Mouse (Mus musculus) liver, embryonic 12.5 days (tissue): Measurements from ENCODE around the gene Ctrb1. TPM values are rescaled to one million over a fixed set of nuclear protein-coding genes. Genes with fewer than 3 reads are reported as not detected.
A peak's percentile ranks its signal among the peaks of the same experiment; 100 is the strongest.

Experiments
- ATAC-seq: fragments of 200-750 bp; cut with Nextera tagmentation; 2 replicates; pipeline ENCODE4 v1.8.0; 2017; ENCODE audit warnings: moderate number of reproducible peaks, mild to moderate bottlenecking, moderate library complexity
- H3K27ac ChIP-seq: fragments of 300-500 bp; sonication (generic); 2 replicates; pipeline ENCODE4 v1.5.1; 2016; ENCODE audit warnings: mild to moderate bottlenecking
- H3K27me3 ChIP-seq: fragments of 300-500 bp; sonication (generic); replicated peaks from 2 replicates; pipeline ENCODE4 v1.6.1; 2016; ENCODE audit warnings: mild to moderate bottlenecking, moderate library complexity
- H3K36me3 ChIP-seq: fragments of 300-500 bp; sonication (generic); 2 replicates; pipeline ENCODE4 v1.6.1; 2016; ENCODE audit warnings: mild to moderate bottlenecking, moderate library complexity
- H3K4me1 ChIP-seq: fragments of 300-500 bp; sonication (generic); 2 replicates; pipeline ENCODE4 v1.6.1; 2016
- H3K4me2 ChIP-seq: fragments of 300-500 bp; sonication (generic); 2 replicates; pipeline ENCODE4 v1.6.1; 2016; ENCODE audit warnings: mild to moderate bottlenecking, moderate library complexity
- H3K4me3 ChIP-seq: fragments of 300-500 bp; sonication (generic); 2 replicates; pipeline ENCODE4 v1.5.1; 2016; ENCODE audit warnings: mild to moderate bottlenecking, moderate library complexity
- H3K9ac ChIP-seq: fragments of 300-500 bp; sonication (generic); 2 replicates; pipeline ENCODE4 v1.6.1; 2016; ENCODE audit warnings: mild to moderate bottlenecking, moderate library complexity
- H3K9me3 ChIP-seq: fragments of 300-500 bp; sonication (generic); replicated peaks from 2 replicates; pipeline ENCODE4 v1.6.1; 2016; ENCODE audit warnings: mild to moderate bottlenecking, moderate library complexity
- WGBS: fragments of 180-500 bp; shearing (Covaris S2); methylation state at CpG from one replicate; pipeline ENCODE4 v1.1.7; 2016; ENCODE audit not compliant: insufficient replicate concordance; 5-methylcytosine and 5-hydroxymethylcytosine counted together
- polyA plus RNA-seq: library from polyadenylated mRNA; unstranded; fragments of >200 nt; fragmentation: Nextera tagmentation; extraction: Ambion mirVana; gene quantifications from 2 replicates; pipeline ENCODE4 v1.2.1, GENCODE M21; 2016

Ctrb1 gene
- polyA plus RNA-seq, 1 experiment from 2014 or later, result not detected

DNA sequence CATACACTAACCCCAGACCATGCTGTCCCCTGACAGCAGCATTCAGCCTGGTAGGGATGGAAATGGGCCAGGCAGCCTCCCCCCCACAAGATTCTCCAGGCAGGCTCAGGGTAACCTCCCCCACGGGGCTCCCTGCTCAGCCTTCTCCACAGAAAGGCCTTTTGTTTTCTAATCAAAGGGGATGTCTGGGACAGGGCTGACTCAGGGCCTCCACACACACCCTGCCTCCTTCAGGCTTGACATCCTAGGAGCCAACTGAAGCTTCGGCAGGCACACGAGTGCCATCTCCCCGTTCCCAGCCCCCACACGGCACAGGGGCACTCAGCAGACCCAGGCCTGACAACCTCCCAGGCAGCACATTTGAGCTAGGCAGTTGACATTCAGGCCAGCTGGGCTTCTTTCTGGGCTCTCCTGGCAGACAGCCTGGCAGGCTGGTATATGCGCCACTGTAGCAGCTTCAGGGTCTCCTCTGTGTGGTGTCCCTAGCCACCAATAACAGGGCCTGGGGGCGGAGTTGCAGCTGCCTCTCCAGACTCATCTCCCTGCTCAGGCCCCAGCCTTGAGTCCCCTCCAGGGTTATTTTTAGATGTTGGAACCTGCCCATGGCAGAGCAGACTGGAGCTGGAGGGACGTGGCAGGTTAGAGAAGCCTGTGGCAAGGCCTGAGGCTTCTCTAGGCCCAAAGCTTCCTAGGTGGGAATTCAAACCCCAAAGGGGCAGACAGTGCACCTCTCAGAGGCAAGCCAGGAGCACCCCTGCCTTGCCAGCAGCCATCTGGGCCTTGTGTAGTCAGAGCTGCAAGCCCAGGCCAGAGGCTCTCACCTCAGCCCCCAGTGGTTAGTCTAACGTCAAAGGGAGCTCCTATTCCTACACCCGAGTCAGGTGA, 26.0 kb upstream of the Ctrb1 start:
- no peaks in the 10 kb centered on the region for H3K9me3 ChIP-seq
- H3K9ac ChIP-seq, result 0 out of 2 replicates have a peak overlapping the region, but pooled peaks have one; percentile 8
- H3K27ac ChIP-seq, result peak overlapping the region; percentile 42
- peak overlapping the region; percentile 11; the same call in 1 of the 2 replicates for H3K4me2 ChIP-seq
- peaks cover 47% of the 10 kb centered on the region for H3K36me3 ChIP-seq
- ATAC-seq, result 0 out of 2 replicates have a peak, but pooled peaks have one; percentile 19
- peaks cover 3% of the 10 kb centered on the region; the same call in 1 of the 2 replicates for H3K27me3 ChIP-seq
- WGBS, result 65% methylated on average over 10 of the region's 10 CpGs
- H3K4me1 ChIP-seq, result peaks cover 34% of the 10 kb centered on the region
- H3K4me3 ChIP-seq, result no peak overlapping the region

DNA sequence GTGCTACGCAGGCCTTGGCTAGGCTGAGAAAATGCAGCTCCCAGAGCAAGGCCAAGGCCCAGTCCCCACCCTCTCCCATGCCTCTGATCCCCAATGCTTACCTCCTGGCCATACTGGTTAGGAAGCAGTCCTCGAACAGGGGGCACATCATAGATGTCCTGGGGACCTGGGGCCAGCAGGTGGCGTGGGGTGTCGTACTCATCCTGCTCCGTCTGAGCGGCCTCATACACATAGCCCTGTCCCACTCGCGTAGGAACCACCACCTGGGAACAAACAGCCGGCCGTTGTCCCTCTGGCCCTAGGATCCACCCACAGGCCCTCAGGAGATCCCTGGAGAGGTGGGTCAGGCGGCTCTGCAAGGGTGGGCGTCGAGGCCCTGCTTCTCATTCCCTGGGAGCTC, 24.7 kb upstream of the Ctrb1 start:
- WGBS, result 75% methylated on average over 13 of the region's 13 CpGs
- peaks cover 53% of the 10 kb centered on the region for H3K36me3 ChIP-seq
- H3K9ac ChIP-seq, result no peak overlapping the region
- H3K27me3 ChIP-seq, result peaks cover 3% of the 10 kb centered on the region; the same call in 1 of the 2 replicates
- peaks cover 29% of the 10 kb centered on the region for H3K4me1 ChIP-seq
- no peak overlapping the region for H3K27ac ChIP-seq
- no peak for ATAC-seq
- H3K4me2 ChIP-seq, result no peak overlapping the region
- no peak overlapping the region for H3K4me3 ChIP-seq
- H3K9me3 ChIP-seq, result no peaks in the 10 kb centered on the region

DNA sequence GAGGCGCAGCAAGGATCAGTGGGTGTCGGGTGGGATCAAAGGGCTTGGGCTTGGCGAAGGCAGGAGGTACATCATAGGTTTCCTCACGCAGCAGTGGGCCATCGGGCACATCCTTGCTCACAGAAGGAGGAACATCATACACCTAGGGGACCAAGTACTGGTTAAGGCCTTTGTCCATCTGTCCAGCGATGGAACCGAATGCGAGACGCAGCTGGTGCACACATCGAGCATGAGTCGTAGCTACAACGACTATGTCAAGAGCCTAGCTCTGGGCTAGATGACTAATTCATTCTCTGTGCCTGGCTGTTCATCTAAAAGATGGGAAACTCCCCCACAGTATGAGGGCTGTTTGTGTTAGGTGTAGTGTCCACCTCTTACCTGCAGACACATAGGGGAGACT, 23.5 kb upstream of the Ctrb1 start:
- whole genome bisulfite sequencing, result 87% methylated on average over 12 of the region's 12 CpGs
- H3K4me3 ChIP-seq, result no peak overlapping the region
- H3K9me3 ChIP-seq, result no peaks in the 10 kb centered on the region
- H3K27me3 ChIP-seq, result peaks cover 3% of the 10 kb centered on the region; the same call in 1 of the 2 replicates
- no peak overlapping the region for H3K9ac ChIP-seq
- ATAC-seq, result no peak
- no peak overlapping the region for H3K27ac ChIP-seq
- H3K4me1 ChIP-seq, result peaks cover 23% of the 10 kb centered on the region
- H3K36me3 ChIP-seq, result peaks cover 42% of the 10 kb centered on the region
- no peak overlapping the region for H3K4me2 ChIP-seq

DNA sequence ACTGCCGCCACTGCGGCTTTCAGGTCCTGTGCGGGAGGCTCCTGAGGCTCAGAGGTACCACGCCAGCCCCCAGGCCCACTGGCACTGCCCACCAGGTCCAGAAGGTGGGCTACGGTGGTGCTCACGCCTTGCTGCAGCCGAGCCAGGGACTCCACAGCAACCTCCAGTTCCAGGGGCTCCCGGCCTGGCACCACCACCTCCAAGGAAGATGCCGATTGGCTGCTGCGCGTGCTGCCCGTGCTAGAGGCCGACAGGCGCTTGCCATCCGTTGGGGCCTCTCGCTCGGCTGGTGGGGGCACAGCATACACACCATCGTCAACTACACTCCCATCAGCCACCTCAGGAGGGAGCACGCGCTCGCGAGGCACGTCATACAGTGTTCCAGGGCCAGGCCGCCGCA, 23.0 kb upstream of the Ctrb1 start:
- H3K4me1 ChIP-seq, result peaks cover 23% of the 10 kb centered on the region
- H3K27me3 ChIP-seq, result peaks cover 3% of the 10 kb centered on the region; the same call in 1 of the 2 replicates
- H3K9me3 ChIP-seq, result no peaks in the 10 kb centered on the region
- H3K9ac ChIP-seq, result no peak overlapping the region
- no peak overlapping the region for H3K4me3 ChIP-seq
- H3K27ac ChIP-seq, result no peak overlapping the region
- ATAC-seq, result no peak
- H3K4me2 ChIP-seq, result no peak overlapping the region
- 86% methylated on average over 25 of the region's 25 CpGs for WGBS
- peaks cover 39% of the 10 kb centered on the region for H3K36me3 ChIP-seq

DNA sequence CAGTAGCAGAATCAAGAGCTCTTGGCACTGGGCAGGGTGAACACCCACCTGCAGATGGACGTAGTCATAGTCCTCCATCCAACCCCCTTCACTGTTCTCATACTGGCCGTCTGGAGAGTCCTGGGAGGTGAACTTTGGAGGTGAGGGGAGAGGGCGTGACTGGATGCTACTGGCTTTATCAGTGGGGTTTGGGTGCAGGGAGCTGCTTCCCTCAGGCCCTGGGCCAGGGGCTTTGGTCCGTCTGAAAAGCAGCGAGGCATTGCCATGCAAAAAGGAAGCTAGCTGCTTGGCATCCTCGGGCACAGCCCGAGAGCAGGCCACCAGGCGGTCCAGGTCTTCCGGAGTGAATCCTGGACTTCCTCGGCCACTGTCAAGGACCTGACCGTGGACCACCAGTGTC, 22.5 kb upstream of the Ctrb1 start:
- no peak overlapping the region for H3K9ac ChIP-seq
- H3K4me2 ChIP-seq, result no peak overlapping the region
- no peak overlapping the region for H3K27ac ChIP-seq
- WGBS, result 78% methylated on average over 11 of the region's 11 CpGs
- H3K9me3 ChIP-seq, result no peaks in the 10 kb centered on the region
- H3K4me3 ChIP-seq, result no peak overlapping the region
- H3K27me3 ChIP-seq, result peaks cover 3% of the 10 kb centered on the region; the same call in 1 of the 2 replicates
- H3K4me1 ChIP-seq, result peaks cover 23% of the 10 kb centered on the region
- ATAC-seq, result no peak
- H3K36me3 ChIP-seq, result peaks cover 39% of the 10 kb centered on the region

DNA sequence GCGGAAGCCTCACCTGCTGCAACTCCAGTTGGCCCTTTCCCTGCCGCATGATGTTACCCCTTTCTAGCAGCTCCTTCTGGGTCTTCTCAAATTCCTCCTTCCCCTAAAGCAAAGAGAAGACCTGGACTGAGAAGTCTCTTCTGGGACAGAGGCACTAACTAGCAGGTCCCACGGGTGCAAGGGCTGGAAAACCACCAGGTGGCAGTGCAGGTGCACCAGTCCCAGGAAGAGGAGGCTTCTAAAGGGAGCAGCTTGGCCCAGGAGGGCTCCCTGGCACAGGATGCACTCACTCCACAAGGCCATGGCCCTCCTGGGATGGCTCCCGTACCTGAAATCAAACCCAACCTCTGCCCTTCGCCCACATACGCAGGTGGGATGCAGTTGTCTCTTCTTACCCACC, 21.8 kb upstream of the Ctrb1 start:
- H3K36me3 ChIP-seq, result peaks cover 39% of the 10 kb centered on the region

DNA sequence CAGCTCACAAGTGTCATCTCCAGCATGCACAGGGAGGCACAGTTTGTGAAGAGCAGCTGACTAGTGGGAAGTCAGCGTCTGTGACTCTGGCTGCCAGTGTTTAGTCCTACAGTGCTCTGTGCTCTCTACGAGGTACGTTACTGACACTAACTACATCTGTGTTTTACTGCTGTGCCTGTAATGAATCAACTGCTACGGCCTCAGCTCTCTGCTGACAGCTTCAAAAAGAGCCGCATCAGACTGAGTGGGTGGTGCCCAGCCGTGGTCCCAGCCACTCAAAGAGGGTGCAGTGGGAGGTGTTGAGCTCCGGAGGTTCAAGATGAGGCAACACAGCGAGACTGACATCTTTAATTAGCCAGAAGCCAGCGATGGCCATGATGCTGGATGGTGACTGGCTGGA, 21.3 kb upstream of the Ctrb1 start:
- peaks cover 3% of the 10 kb centered on the region; the same call in 1 of the 2 replicates for H3K27me3 ChIP-seq
- H3K4me2 ChIP-seq, result no peak overlapping the region
- ATAC-seq, result no peak
- H3K4me1 ChIP-seq, result peaks cover 12% of the 10 kb centered on the region
- H3K27ac ChIP-seq, result no peak overlapping the region
- no peak overlapping the region for H3K9ac ChIP-seq
- H3K9me3 ChIP-seq, result no peaks in the 10 kb centered on the region
- peaks cover 39% of the 10 kb centered on the region for H3K36me3 ChIP-seq
- H3K4me3 ChIP-seq, result no peak overlapping the region
- 71% methylated on average over 9 of the region's 9 CpGs for WGBS

More for the DNA sequence above, 21.8 kb upstream of the Ctrb1 start:
- no peak overlapping the region for H3K27ac ChIP-seq
- no peak overlapping the region for H3K9ac ChIP-seq
- ATAC-seq, result 0 out of 2 replicates have a peak, but pooled peaks have one; percentile 15
- no peak overlapping the region for H3K4me2 ChIP-seq
- no peaks in the 10 kb centered on the region for H3K9me3 ChIP-seq
- no peak overlapping the region for H3K4me3 ChIP-seq
- H3K4me1 ChIP-seq, result peaks cover 16% of the 10 kb centered on the region
- peaks cover 3% of the 10 kb centered on the region; the same call in 1 of the 2 replicates for H3K27me3 ChIP-seq
- WGBS, result 67% methylated on average over 6 of the region's 6 CpGs

DNA sequence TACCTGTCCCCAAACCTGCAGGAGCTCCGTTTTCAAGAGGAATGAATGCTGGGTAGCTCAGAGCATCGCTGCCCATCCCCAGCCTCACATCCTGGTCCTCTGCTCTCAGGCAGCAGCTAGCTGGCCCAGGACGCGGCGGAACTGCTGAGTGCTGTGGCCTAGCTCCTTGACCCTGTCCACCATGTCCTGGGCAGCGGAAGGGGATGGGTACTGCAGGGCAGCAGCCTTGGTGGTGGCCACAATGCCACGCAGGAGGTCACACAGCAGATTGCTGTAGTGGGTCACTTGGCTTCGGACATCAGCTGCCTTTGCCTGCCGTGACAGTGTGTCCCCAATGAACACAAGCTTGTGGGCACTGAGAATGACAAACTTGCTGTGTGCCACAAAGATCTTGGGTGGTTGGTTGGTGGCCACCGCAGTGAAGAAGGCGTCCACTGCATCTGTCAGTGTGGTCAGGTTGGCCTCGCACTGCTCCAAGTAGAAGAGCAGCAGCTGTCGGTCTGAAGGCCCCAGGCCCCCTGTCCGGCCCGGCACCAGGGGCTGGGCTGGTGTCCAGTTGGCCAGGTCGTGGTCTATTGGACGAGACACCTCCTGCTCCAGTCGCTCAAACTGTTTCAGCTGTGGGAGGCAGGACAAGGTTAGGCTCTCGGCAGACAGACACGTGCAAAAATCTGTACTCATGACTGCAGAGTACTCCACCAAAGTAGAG, 20.1 kb upstream of the Ctrb1 start:
- Histone ChIP-seq H3K4me2 (no peak overlapping the region), H3K9ac (no peak overlapping the region), H3K36me3 (peaks cover 39% of the 10 kb centered on the region), H3K4me3 (no peak overlapping the region), H3K4me1 (0 out of 2 replicates have a peak, but pooled peaks cover 10% of the 10 kb centered on the region), H3K9me3 (no peaks in the 10 kb centered on the region), H3K27me3 (peaks cover 11% of the 10 kb centered on the region; the same call in 1 of the 2 replicates), H3K27ac (no peak overlapping the region)
- WGBS, result 79% methylated on average over 20 of the region's 20 CpGs
- ATAC-seq, result no peak

DNA sequence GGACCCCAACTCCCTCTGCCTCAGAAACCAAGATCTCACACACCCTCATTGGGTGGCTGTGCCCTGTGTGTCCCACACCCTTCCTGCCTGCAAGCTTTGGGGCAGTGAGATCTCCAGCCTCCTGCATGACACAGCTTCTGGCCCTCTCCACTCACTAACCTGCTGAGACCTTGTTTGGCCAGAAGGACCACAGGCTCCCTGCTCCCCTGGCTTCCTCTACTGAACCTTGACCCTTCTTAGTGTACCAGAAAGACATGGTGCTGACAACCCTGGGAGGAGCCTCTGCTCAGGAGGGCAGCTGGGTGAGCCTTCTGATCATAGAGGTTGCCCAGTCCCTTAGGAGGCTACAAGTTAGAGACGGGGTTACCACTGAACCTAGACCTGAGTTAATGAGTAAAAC, 18.4 kb upstream of the Ctrb1 start:
- Histone ChIP-seq H3K27me3 (peaks cover 11% of the 10 kb centered on the region), H3K27ac (peak overlapping the region; percentile 57), H3K36me3 (peaks cover 32% of the 10 kb centered on the region), H3K4me2 (no peak overlapping the region), H3K4me3 (no peak overlapping the region), H3K9me3 (no peaks in the 10 kb centered on the region), H3K4me1 (peaks cover 23% of the 10 kb centered on the region), H3K9ac (no peak overlapping the region)
- WGBS, result 50% methylated on average over 1 of the region's 1 CpGs
- ATAC-seq, result no peak

DNA sequence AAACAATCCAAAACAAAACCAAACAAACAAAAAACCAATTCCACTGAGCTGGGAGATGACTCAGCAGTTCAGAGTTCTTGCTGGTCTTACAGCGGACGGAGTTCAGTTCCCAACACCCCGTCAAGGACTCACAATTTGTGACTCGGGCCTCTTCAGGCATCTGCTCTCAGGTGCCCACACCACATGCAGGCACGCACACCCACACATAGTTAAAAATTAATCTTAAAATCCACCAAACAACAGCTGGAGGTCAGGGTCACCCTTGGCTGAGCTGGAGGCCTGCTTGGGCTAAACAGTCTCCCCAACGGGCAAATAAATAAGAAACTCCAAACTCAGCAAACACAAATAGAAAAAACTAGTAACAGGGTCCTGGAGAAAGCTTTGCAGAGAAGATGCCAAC, 17.5 kb upstream of the Ctrb1 start:
- Histone ChIP-seq H3K4me1 (peaks cover 23% of the 10 kb centered on the region), H3K9me3 (no peaks in the 10 kb centered on the region), H3K27ac (peak overlapping the region; percentile 57), H3K4me3 (no peak overlapping the region), H3K27me3 (peaks cover 9% of the 10 kb centered on the region; the same call in 1 of the 2 replicates), H3K36me3 (peaks cover 22% of the 10 kb centered on the region), H3K9ac (no peak overlapping the region), H3K4me2 (no peak overlapping the region)
- no peak for ATAC-seq
- 66% methylated on average over 6 of the region's 6 CpGs for WGBS

DNA sequence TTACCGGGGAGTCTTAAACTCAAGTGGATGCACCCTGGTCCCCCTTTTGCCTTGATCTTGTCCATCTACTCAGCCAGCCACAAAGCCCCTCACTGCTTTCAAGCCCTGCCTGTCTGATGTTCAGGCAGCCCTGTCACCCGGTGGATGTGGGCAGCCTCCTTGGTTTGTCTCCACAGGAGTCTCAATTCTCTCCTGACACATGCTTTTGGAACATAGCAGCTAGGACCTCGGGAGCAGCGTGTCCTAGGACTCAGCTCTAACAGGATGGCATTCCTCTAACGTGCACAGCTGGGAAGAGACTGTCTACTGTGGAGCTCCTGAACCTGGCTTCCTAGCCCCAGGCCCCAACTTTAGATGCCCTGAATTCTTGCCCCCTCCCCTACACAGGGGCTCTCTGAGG, 14.9 kb upstream of the Ctrb1 start:
- Histone ChIP-seq H3K27ac (no peak overlapping the region), H3K4me2 (no peak overlapping the region), H3K9ac (no peak overlapping the region), H3K27me3 (peaks cover 15% of the 10 kb centered on the region), H3K4me1 (peaks cover 23% of the 10 kb centered on the region), H3K9me3 (no peaks in the 10 kb centered on the region), H3K4me3 (no peak overlapping the region), H3K36me3 (peaks cover under 1% of the 10 kb centered on the region)
- 66% methylated on average over 5 of the region's 5 CpGs for WGBS
- ATAC-seq, result no peak

DNA sequence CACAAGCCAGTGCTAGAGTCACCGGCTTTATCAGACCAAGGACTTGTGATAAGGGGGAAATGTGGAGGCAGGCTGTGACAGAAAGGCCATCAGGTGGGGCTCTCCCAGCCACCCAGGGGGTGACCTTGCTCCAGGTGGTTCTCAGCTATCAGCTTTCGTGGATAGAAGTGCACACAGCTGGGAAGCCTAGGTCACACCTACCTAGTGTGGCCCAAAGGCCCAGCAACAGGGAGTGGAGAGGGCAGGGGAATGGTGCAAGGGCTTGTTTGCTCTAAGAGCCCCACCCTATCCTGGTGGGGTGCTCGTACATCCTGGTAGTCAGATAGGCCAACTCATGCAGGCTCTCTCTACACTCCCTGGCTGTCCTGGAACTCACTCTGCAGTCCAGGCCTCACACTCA, 14.4 kb upstream of the Ctrb1 start:
- ATAC-seq, result peak; percentile 39; the same call in 1 of the 2 replicates
- H3K4me2 ChIP-seq, result no peak overlapping the region
- no peak overlapping the region for H3K9ac ChIP-seq
- H3K9me3 ChIP-seq, result no peaks in the 10 kb centered on the region
- H3K4me1 ChIP-seq, result peaks cover 23% of the 10 kb centered on the region
- H3K4me3 ChIP-seq, result no peak overlapping the region
- H3K27me3 ChIP-seq, result peaks cover 15% of the 10 kb centered on the region
- H3K36me3 ChIP-seq, result no peaks in the 10 kb centered on the region
- WGBS, result 24% methylated on average over 3 of the region's 3 CpGs
- H3K27ac ChIP-seq, result 0 out of 2 replicates have a peak overlapping the region, but pooled peaks have one; percentile 36
